In genomic region chr5:21055071-21055819, GRCm38 (mm10) we compare ENCODE assay signal across 7 mouse cellular contexts. TPM values are rescaled to one million over a fixed set of nuclear protein-coding genes. Genes with fewer than 3 reads are reported as not detected.
DNase-seq lines count a peak whose midpoint lies in the region; ATAC-seq and TF ChIP-seq lines count a peak whose summit lies in the region.

No protein-coding gene starts in this region.

- H3K9me3 ChIP-seq in hindbrain, postnatal 0 days (ENCODE audit: low read length), result no peaks in the 10 kb centered on the region
- H3K9me3 ChIP-seq in midbrain, embryonic 12.5 days, result no peaks in the 10 kb centered on the region

- peak; percentile 37 for ATAC-seq in hindbrain, postnatal 0 days
- ATAC-seq in midbrain, embryonic 12.5 days (ENCODE audit: low FRiP score, low read depth), result peak; percentile 33

- no peaks in the 10 kb centered on the region for H3K36me3 ChIP-seq in hindbrain, postnatal 0 days (ENCODE audit: insufficient read depth, low read length)
- H3K36me3 ChIP-seq in midbrain, embryonic 12.5 days, result no peaks in the 10 kb centered on the region
- H3K36me3 ChIP-seq in spleen, adult 2 months (ENCODE audit: control insufficient read depth, insufficient read depth, low read length), result no peaks in the 10 kb centered on the region

- H3K4me3 ChIP-seq in hindbrain, postnatal 0 days (ENCODE audit: low read length), result peak overlapping the region; percentile 85
- peak overlapping the region; percentile 99 for H3K4me3 ChIP-seq in midbrain, embryonic 12.5 days
- H3K4me3 ChIP-seq in spleen, adult 2 months (ENCODE audit: extremely low read depth, insufficient read depth, insufficient read length), result peak overlapping the region; percentile 75

- H3K4me2 ChIP-seq in hindbrain, postnatal 0 days (ENCODE audit: low read depth, low read length), result peak overlapping the region; percentile 65
- peak overlapping the region; percentile 66 for H3K4me2 ChIP-seq in midbrain, embryonic 12.5 days (replicated peaks)

- TF ChIP-seq POLR2A in spleen, adult 2 months (IDR thresholded peaks at IDR 0.05; ENCODE audit: low read depth, low read length), result no peak

- intact Hi-C loops in left cerebral cortex, postnatal 4 days (cut with DNase I), result no loop called here

- peak; percentile 20 for DNase-seq in WW6 (ENCODE audit: low read depth, low spot score)
- DNase-seq in cerebellum, adult 8-10 months, result peak; percentile 70
- DNase-seq in frontal cortex, postnatal 36 days (ENCODE audit: low spot score in 2 of 2), result peak; percentile 44 to 60
- DNase-seq in hindbrain, postnatal 0 days (ENCODE audit: low spot score), result peak; percentile 67
- peak; percentile 47 for DNase-seq in left cerebral cortex, postnatal 4 days
- DNase-seq in spleen, adult 2 months (ENCODE audit: low read depth in 1 of 2, low spot score in 2 of 2), result peak in 1 of 2 experiments; percentile 27

- peaks cover 6% of the 10 kb centered on the region for H3K4me1 ChIP-seq in hindbrain, postnatal 0 days (ENCODE audit: insufficient read depth, low read length)
- H3K4me1 ChIP-seq in midbrain, embryonic 12.5 days, result peaks cover 16% of the 10 kb centered on the region
- H3K4me1 ChIP-seq in spleen, adult 2 months (ENCODE audit: control insufficient read depth, insufficient read depth, insufficient read length), result peaks cover 8% of the 10 kb centered on the region

- WGBS in hindbrain, postnatal 0 days, result 2% methylated on average over 65 of the region's 84 CpGs
- under 1% methylated on average over 73 of the region's 84 CpGs for WGBS in midbrain, embryonic 12.5 days
- WGBS in spleen, adult 2 months, result under 1% methylated on average over 73 of the region's 84 CpGs

- H3K9ac ChIP-seq in hindbrain, postnatal 0 days (replicated peaks; ENCODE audit: low read length), result peak overlapping the region; percentile 90
- peak overlapping the region; percentile 98 for H3K9ac ChIP-seq in midbrain, embryonic 12.5 days (replicated peaks)

- H3K27me3 ChIP-seq in hindbrain, postnatal 0 days (ENCODE audit: insufficient read depth, low read length), result no peaks in the 10 kb centered on the region
- no peaks in the 10 kb centered on the region for H3K27me3 ChIP-seq in midbrain, embryonic 12.5 days
- no peaks in the 10 kb centered on the region for H3K27me3 ChIP-seq in spleen, adult 2 months (ENCODE audit: control insufficient read depth, insufficient read depth, low read length)

- H3K27ac ChIP-seq in hindbrain, postnatal 0 days, result peak overlapping the region; percentile 97
- H3K27ac ChIP-seq in midbrain, embryonic 12.5 days (replicated peaks), result peak overlapping the region; percentile 100
- peak overlapping the region; percentile 86 for H3K27ac ChIP-seq in spleen, adult 2 months (ENCODE audit: insufficient read depth, low read length)

- TF ChIP-seq CTCF in hindbrain, postnatal 0 days (IDR thresholded peaks at IDR 0.05; ENCODE audit: low read depth), result no peak
- no peak for TF ChIP-seq CTCF in spleen, adult 2 months (IDR thresholded peaks at IDR 0.05; ENCODE audit: extremely low read depth, insufficient read depth, insufficient read length, insufficient replicate concordance)

RNA-seq across cellular contexts. Expression of gene Ptpn12, which starts 0.5 kb away (rescaled TPM):
- total RNA-seq in hindbrain, postnatal 0 days (2014; rRNA removed), result 20.6 and 23.0 TPM in 2 replicates
- 11.5 and 11.6 TPM in 2 replicates for polyA plus RNA-seq in hindbrain, postnatal 0 days (2015; fragmentation: Nextera tagmentation; extraction: Ambion mirVana)
- total RNA-seq in left cerebral cortex, postnatal 4 days (2021), result 10 to 100 TPM; 51.7 to 60.8 TPM
- polyA plus RNA-seq in midbrain, embryonic 12.5 days (2016; fragmentation: Nextera tagmentation; extraction: Ambion mirVana), result 30.9 and 31.3 TPM in 2 replicates
- 23.2 and 28.7 TPM in 2 replicates for polyA plus RNA-seq in spleen, adult 2 months (2012; rRNA removed)
